Mouse (Mus musculus) lung, postnatal 0 days (tissue): ENCODE results near the gene Cdon. TPM values are rescaled to one million over a fixed set of nuclear protein-coding genes. Genes with fewer than 3 reads are reported as not detected.

Experiments used
- ATAC-seq: fragments of 200-750 bp; cut with Nextera tagmentation; 2 replicates; pipeline ENCODE4 v1.8.0; 2017; ENCODE audit warnings: moderate library complexity
- DNase-seq: peaks from one replicate; pipeline ENCODE4 v3.0.0-alpha.2; 2016; ENCODE audit warnings: low spot score
- H3K27ac ChIP-seq: fragments of 300-500 bp; sonication (generic); 2 replicates; pipeline ENCODE4 v1.5.1; 2014; ENCODE audit warnings: antibody characterized with exemption, mild to moderate bottlenecking, low read length, mixed read lengths
- H3K27me3 ChIP-seq: fragments of 300-500 bp; sonication (generic); replicated peaks from 2 replicates; pipeline ENCODE4 v1.6.1; 2014; ENCODE audit warnings: low read length, mixed read lengths; ENCODE audit not compliant: insufficient read depth
- H3K36me3 ChIP-seq: fragments of 300-500 bp; sonication (generic); 2 replicates; pipeline ENCODE4 v1.6.1; 2014; ENCODE audit warnings: low read length, mixed read lengths; ENCODE audit not compliant: insufficient read depth
- H3K4me1 ChIP-seq: fragments of 300-500 bp; sonication (generic); 2 replicates; pipeline ENCODE4 v1.6.1; 2014; ENCODE audit warnings: antibody characterized with exemption, low read depth, low read length, mixed read lengths; ENCODE audit not compliant: insufficient read depth
- H3K4me2 ChIP-seq: fragments of 300-500 bp; sonication (generic); replicated peaks from 2 replicates; pipeline ENCODE4 v1.6.1; 2014; ENCODE audit warnings: low read depth, mild to moderate bottlenecking, low read length, moderate library complexity, mixed read lengths
- H3K4me3 ChIP-seq: fragments of 300-500 bp; sonication (generic); 2 replicates; pipeline ENCODE4 v1.5.1; 2014; ENCODE audit warnings: low read depth, low read length
- H3K9ac ChIP-seq: fragments of 300-500 bp; sonication (generic); replicated peaks from 2 replicates; pipeline ENCODE4 v1.6.1; 2014; ENCODE audit warnings: low read depth, mild to moderate bottlenecking
- H3K9me3 ChIP-seq: fragments of 300-500 bp; sonication (generic); 2 replicates; pipeline ENCODE4 v1.6.1; 2016; ENCODE audit warnings: low read length, mixed read lengths
- CTCF ChIP-seq: IDR thresholded peaks from 2 replicates; pipeline ENCODE4 v1.5.1; 2016; ENCODE audit warnings: antibody characterized with exemption, mild to moderate bottlenecking
- EP300 ChIP-seq: IDR thresholded peaks from 2 replicates; pipeline ENCODE4 v1.6.1; 2016; ENCODE audit warnings: antibody characterized with exemption, mild to moderate bottlenecking, control low read depth
- WGBS: fragments of 180-500 bp; shearing (Covaris S2); extraction: QIAGEN DNeasy Blood & Tissue Kit; methylation state at CpG from one replicate; pipeline ENCODE4 v1.1.7; 2014; 5-methylcytosine and 5-hydroxymethylcytosine counted together
- polyA plus RNA-seq: library from polyadenylated mRNA; unstranded; fragments of >200 nt; fragmentation: Nextera tagmentation; extraction: Ambion mirVana; gene quantifications from 2 replicates; pipeline ENCODE4 v1.2.1, GENCODE M21; 2015

Gene Cdon
- polyA plus RNA-seq, 1 experiment from 2014 or later: 1.2 TPM

DNA sequence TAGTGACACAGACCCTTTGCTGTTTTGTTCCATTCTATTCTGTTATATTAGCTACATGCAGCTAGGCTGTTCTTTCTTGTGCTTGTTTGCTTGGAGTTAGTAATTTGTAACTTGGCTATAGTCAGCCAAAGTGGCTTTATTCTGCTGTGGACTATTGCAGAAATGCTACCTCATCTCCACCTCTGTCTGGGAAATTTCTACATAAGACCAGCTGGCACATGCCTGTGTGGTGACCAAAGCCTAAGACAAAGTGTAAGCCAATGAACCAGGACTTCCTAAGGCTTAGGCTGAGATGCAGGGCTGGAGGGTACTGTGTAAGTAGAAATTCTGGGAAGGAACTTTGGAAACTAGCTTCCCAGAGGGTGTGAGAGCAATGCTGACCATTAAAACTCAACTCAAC lies 48.0 kb downstream of the Cdon start:
- DNase-seq (no peak), ATAC-seq (no peak)
- H3K4me1 ChIP-seq: no peaks in the 10 kb centered on the region
- H3K9ac ChIP-seq: no peak overlapping the region
- H3K9me3 ChIP-seq: no peaks in the 10 kb centered on the region
- H3K4me3 ChIP-seq: no peak overlapping the region
- H3K27me3 ChIP-seq: no peaks in the 10 kb centered on the region
- H3K27ac ChIP-seq: no peak overlapping the region
- TF ChIP-seq CTCF (no peak), EP300 (no peak)
- H3K36me3 ChIP-seq: no peaks in the 10 kb centered on the region
- H3K4me2 ChIP-seq: no peak overlapping the region

GRCm38 (mm10) chr9:35474104-35474724 lies 53.3 kb downstream of the Cdon start:
- Histone ChIP-seq H3K27me3 (no peaks in the 10 kb centered on the region), H3K9me3 (no peaks in the 10 kb centered on the region), H3K4me2 (no peak overlapping the region), H3K4me3 (no peak overlapping the region), H3K27ac (no peak overlapping the region), H3K4me1 (no peaks in the 10 kb centered on the region), H3K9ac (no peak overlapping the region), H3K36me3 (0 out of 2 replicates have a peak, but pooled peaks cover 3% of the 10 kb centered on the region)
- TF ChIP-seq EP300: no peak
- TF ChIP-seq CTCF: no peak
- no peak for ATAC-seq
- DNase-seq: no peak
- WGBS: 46% methylated on average over 10 of the region's 10 CpGs

GRCm38 (mm10) chr9:35475394-35475793 lies 54.5 kb downstream of the Cdon start:
- Histone ChIP-seq H3K9me3 (no peaks in the 10 kb centered on the region), H3K4me1 (no peaks in the 10 kb centered on the region), H3K4me3 (no peak overlapping the region), H3K27ac (no peak overlapping the region), H3K4me2 (no peak overlapping the region), H3K36me3 (peaks cover 3% of the 10 kb centered on the region; the same call in 1 of the 2 replicates), H3K27me3 (no peaks in the 10 kb centered on the region), H3K9ac (no peak overlapping the region)
- DNase-seq (no peak), ATAC-seq (no peak)
- no peak for TF ChIP-seq EP300
- TF ChIP-seq CTCF: no peak
- WGBS: 79% methylated on average over 7 of the region's 7 CpGs

- Histone ChIP-seq H3K27me3 (no peaks in the 10 kb centered on the region), H3K4me1 (no peaks in the 10 kb centered on the region), H3K4me3 (no peak overlapping the region), H3K9ac (no peak overlapping the region), H3K27ac (no peak overlapping the region), H3K4me2 (no peak overlapping the region), H3K36me3 (peaks cover 3% of the 10 kb centered on the region; the same call in 1 of the 2 replicates), H3K9me3 (no peaks in the 10 kb centered on the region)
- no peak for DNase-seq
- 92% methylated on average over 6 of the region's 6 CpGs for WGBS
- no peak for ATAC-seq
- no peak for TF ChIP-seq EP300
- no peak for TF ChIP-seq CTCF
These were observed 58.5 kb downstream of the Cdon start for GRCm38 (mm10) chr9:35479456-35479855.

- WGBS: 54% methylated on average over 13 of the region's 13 CpGs
- Histone ChIP-seq H3K4me1 (no peaks in the 10 kb centered on the region), H3K4me3 (no peak overlapping the region), H3K27me3 (no peaks in the 10 kb centered on the region), H3K4me2 (no peak overlapping the region), H3K36me3 (no peaks in the 10 kb centered on the region; the same call in 1 of the 2 replicates), H3K27ac (no peak overlapping the region), H3K9me3 (no peaks in the 10 kb centered on the region), H3K9ac (no peak overlapping the region)
- ATAC-seq: no peak
- DNase-seq: no peak
- no peak for TF ChIP-seq EP300
- TF ChIP-seq CTCF: no peak
These were observed 61.3 kb downstream of the Cdon start for GRCm38 (mm10) chr9:35482014-35482898.

GRCm38 (mm10) chr9:35483949-35484348 lies 63.0 kb downstream of the Cdon start:
- Histone ChIP-seq H3K4me1 (no peaks in the 10 kb centered on the region), H3K27me3 (no peaks in the 10 kb centered on the region), H3K9me3 (no peaks in the 10 kb centered on the region), H3K4me3 (no peak overlapping the region), H3K36me3 (no peaks in the 10 kb centered on the region; the same call in 1 of the 2 replicates), H3K27ac (no peak overlapping the region), H3K4me2 (no peak overlapping the region), H3K9ac (no peak overlapping the region)
- 83% methylated on average over 3 of the region's 3 CpGs for WGBS
- DNase-seq: no peak
- ATAC-seq: no peak
- TF ChIP-seq CTCF: no peak
- TF ChIP-seq EP300: no peak
